Mouse (Mus musculus): ENCODE measurements around the gene B4galnt1.

DNA sequence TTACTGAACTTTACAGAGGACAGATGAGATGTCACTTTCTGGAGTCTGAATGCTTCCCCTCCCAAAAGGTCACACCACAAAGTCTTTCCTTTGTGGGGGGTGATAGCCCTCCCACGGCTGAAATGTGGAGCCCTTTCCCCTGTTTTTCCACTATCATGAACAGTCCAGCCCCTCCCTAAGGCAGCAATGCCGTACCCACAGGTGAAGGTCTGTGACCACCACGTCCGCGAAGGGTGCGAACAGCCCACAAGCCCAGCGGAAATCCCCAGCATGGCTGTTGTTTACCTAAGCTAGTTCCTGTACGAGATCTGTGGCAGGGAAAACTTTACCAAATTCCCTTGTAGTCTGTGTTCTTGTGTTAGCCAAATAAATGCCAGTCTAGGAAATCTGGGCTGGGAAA lies 23.5 kb upstream of the B4galnt1 start:
- TF ChIP-seq HCFC1 (IDR thresholded peaks at IDR 0.05; ENCODE audit: low read depth, low read length) (no peak), CTCF (IDR thresholded peaks at IDR 0.05 in 2 of 3, conservative IDR thresholded peaks at IDR 0.05 in 1 of 3; ENCODE audit: control insufficient read depth in 1 of 3, insufficient read depth in 1 of 3, low read depth in 2 of 3, low read length in 3 of 3, poor library complexity in 1 of 3, severe bottlenecking in 1 of 3) (no peak), EP300 (IDR thresholded peaks at IDR 0.05; ENCODE audit: low read depth in 1 of 2, low read length in 2 of 2) (no peak), MYB (IDR thresholded peaks at IDR 0.05; ENCODE audit: low read depth, low read length) (no peak)

Data from MEL (cell line).